Mouse (Mus musculus) layer of hippocampus, adult 9-11 months (tissue): Measurements from ENCODE around the gene Sys1.

Experiments
- DNase-seq: peaks from one replicate; pipeline ENCODE4 v3.0.0; 2022

The Sys1 gene

DNA sequence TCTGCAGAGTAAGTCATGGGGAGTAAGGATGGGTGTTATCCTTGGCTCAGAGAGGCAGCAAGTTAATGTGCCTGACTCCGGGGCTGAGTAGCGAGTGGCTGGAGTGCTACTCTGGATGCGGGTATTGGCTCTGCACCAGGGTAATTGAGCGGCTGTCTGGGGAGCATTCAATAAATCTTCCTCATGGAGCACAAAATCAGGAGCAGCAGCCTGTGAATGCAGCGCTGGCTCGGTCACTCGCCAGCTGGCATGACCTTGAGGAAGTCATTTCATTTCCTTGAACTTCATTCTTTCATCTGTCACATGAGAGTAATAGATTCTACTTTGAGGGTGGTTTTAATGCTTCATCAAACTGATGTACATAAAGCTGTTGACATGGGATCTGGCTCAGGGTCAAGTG lies 43.7 kb downstream of the Sys1 start:
- no peak for DNase-seq

DNA sequence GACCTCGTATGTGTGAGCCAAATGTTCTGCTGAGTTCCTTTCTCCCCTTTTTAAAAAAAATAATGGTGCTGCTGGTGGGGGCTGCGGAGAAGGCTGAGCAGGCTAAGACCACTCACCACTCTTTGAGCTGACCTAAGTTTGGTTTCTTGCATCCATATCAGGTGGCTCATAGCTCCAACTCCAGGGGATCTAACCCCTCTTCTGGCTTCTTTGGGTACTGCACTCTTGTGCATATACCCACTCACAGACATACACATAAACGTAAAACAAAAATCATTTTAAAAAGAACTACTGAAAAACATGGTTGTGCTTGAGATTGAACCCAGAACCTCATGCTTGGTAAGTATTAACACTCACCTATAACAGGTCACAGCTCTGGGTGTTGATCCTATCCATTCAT lies 48.2 kb downstream of the Sys1 start:
- DNase-seq: no peak

DNA sequence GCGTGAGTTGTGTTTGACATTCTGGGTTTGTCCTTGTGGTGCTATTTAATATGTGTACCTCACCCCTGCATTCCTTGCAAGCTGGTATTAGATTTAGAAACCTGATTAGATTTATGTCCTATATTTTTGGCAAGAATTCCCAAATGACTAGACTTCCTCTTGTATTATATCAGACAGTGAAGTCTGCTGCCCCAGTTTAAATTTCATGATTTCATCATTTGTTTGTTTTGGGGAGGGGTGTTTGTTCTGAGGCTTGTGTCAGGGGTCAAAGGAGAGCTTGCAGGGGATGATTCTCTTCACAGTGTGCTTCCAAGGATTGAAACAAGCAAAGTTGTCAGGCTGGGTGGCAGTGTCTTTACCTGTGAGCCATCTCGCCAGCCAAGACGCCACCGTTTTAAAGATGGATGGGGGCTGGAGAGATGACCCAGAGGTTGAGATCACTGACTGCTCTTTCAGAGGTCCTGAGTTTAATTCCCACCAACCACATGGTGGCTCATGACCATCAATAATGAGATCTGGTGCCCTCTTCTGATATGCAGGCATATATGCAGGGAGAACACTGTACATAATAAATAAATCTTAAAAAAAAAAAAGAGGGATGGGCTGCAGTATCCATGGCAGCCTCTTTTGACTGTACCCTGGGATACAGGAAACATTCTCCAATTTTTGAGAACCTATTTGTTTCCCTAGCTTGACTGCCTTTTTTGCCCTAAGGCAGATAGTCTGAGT lies 49.0 kb downstream of the Sys1 start:
- DNase-seq: no peak

DNA sequence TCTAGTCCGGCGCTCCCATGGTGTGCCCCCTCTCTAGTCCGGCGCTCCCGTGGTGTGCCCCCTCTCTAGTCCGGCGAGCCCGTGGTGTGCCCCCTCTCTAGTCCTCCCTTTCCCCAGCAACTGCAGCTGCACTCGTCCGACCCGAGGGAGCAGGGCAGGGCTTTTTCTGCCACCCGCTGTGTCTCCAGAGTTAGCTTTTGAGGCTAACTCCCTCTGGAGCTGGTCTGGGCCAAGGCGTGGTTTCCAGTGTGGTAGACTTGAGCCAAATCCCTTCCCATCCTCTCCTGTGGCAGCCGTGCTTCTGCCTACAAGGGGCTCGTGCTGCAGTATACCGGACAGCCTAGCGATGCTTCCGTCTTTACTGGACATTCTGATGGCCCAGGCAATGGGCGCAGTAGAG lies 51.0 kb downstream of the Sys1 start:
- no peak for DNase-seq

DNA sequence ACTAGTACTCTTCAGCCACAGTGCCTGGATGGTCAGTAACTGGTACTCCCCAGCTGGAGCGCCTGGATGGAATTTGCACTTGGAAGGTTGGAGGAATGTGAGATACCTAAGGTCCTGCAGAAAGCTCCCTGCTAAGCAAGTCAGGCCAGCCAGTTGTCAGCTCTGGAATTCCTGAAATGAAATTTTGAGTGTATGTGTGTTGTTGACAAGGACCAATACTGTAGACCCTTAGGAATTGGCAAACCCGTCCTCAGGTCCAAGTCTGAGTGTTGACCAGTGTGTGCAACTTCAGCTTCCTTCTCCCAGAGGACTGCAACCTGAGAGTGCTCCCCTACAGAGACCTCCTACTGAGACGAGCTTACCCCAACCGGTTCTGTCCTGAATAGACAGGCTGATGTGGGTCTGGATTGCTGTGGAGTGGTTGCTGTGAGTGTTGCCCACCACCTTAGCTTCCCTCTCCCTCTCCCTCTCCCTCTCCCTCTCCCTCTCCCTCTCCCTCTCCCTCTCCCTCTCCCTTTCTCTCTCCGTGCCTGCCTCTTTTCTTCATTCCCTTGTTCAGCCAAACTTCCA lies 53.9 kb downstream of the Sys1 start:
- DNase-seq: no peak

DNA sequence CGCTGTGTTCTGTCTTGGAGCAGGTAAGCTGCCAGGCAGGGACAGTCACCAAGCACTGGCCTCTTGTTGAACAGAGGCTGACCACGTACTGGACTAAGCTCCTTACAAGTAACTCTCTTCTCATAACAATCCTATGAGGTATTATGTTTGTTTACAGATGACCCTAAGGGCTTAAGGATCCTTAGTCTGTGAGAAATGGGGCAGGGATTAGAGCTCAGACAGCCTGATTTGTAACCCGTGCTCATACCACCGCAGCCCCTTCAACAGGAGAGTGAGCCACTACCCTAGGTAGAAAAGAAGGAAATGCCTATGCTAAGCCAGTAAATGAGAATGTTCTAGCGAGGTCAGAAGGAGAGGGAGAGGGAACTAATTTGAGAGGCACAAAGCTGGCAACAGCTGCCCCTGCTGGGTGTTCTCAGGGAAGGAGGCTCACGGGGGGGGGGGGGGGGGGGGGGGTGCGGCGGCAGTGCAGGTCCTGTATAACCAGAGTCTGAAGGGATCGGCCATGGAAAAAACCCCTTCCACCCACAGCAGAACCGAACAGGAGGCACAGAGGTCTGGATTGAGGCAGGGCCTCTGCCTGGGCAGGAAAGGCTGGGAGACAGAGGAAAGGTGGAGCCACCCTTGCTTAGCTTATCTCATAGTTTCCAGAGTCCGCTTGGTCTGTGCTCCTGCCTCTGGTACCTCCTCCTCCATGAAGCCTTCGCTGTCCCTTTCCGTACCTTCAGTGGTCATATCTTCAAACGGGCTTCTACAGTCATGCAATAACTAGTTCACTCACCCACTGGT lies 55.6 kb downstream of the Sys1 start:
- DNase-seq: no peak

DNA sequence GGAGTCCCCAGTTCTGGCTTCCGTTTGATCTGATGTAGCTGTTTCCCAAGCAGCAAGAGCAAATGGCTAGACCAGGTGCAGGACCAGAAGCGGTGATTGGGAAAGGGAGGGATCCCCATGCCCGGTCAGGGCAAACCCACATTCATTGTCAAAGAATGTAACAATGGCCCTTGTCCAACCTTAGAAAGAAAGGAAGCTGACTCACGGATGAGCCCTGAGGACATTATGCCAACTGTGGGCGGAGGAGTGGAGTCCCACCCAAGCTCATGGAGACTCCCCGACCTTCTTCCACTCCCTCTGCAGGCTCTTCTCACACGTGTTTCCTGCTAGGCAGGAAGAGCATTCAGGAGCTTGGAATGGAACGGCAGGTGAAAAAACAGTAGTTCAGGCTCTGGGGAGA lies 56.6 kb downstream of the Sys1 start:
- no peak for DNase-seq

DNA sequence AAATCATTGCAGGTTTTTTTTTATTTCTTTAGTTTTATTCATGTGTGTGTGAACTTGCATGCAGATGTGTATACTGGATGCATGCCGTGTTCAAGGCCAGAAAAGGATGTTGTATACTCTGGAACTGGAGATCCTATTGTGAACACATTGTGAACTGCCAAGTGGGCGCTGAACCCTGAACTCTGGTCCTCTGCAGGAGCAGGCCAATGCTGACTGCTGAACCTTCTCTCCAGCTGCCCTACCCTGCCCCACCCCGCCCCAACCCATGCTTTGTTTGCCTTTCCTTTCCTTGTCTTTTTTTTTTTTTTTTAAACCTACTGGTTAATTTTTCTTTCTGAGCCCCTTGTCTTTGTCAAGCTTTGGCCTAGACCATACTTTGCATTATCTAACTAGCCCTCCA lies 58.2 kb downstream of the Sys1 start:
- no peak for DNase-seq

DNA sequence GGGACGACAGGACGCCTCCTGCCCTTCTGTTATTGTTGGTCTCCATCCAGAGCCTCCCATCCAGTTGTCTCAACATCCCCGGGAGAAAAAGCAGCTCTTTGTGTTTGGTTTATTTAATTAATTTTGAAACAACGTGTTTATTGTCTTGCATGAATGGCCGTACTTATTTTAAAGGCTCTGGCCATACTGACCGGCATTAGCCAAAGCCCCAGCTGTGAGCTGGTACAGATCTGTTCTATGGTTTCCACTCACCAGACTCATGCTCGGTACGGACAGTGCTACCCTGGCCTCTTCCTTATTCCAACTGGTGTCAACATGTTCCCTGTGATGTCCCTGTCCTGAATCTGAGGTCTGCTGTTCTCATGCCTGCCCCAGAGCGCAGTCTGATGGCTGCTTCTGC lies 59.1 kb downstream of the Sys1 start:
- peak; percentile 77 for DNase-seq

GRCm38 (mm10) chr2:164516592-164516991 lies 59.8 kb downstream of the Sys1 start:
- DNase-seq: no peak

- peak; percentile 44 for DNase-seq
These were observed 60.9 kb downstream of the Sys1 start for GRCm38 (mm10) chr2:164517485-164518221.

DNA sequence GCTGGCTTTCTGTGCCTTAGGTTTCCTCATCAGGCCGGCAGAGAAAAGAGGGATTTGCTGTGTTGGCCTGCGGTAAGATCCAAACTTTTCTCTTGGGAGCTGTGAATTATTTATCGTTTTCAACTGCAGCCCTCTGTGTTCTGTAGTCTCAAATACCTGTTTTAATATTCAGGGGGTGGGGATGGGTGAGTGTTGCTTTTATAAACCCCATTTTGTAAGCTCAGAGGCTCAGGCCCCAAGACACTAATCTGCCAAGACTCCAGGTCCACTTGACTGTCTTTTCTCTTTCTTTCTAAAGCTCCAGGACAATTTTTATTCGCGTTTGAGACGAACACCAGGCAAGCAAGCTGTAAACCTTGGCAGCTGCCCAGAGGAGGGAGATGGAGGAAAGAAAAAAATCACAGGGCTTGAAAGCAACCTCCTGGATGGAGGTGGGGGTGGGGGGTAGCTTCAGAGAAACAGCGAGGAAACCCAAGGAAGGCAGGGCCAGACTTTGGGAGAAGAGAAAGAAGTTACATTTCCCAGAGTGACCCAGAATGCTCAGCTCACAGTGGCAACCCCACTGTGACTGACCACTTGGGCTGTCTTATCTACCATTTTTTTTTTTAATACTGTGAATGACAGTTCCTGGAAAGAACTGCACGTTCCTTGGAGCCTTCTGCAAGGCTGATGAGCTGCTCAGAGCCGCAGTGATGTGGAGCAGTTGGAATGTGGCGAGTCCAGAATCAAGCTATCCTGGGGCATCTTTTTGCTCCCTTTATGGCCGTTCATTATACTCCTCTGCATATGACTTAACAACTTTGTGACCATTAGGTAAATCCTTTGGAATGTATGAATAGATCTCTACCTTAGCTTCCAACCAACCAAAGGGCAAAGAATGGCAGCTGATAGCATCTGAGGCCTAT lies 61.8 kb downstream of the Sys1 start:
- no peak for DNase-seq

DNA sequence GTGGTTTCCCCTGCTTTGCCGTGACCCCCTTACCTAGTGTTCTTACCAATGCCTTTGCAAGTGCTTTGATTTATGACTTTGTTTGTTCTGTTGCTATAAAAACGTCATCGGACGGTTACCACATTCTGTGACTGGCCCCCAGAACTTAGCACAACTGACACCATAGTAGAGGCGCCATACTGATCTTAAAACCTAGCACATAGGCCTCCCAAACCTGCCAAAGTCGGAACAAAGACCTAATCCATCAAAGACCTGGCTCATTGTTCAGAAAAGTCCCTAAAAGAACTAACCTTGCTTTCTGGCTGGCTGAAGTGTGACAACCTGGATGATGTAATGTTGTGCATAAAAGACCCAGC lies 62.4 kb downstream of the Sys1 start:
- DNase-seq: no peak

DNA sequence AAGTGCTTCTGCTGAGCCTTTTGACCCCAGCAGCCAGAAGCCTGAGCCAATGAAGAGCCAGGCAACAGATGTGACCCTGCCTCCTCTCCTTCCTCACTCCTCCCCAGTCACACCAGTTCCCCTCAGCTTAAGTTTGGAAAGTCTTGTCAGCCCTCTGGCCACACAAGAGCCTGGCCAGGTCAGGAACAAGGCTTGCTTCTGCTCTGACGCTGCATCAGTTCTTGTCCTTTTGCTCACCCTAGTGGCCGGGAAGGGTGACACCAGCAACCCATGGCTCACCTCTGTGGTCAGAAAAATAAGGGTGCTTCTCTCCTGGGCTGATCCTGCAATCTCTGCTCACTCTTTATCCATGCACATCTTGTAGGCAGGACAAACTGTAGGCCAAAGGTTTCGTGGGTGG lies 64.0 kb downstream of the Sys1 start:
- no peak for DNase-seq

DNA sequence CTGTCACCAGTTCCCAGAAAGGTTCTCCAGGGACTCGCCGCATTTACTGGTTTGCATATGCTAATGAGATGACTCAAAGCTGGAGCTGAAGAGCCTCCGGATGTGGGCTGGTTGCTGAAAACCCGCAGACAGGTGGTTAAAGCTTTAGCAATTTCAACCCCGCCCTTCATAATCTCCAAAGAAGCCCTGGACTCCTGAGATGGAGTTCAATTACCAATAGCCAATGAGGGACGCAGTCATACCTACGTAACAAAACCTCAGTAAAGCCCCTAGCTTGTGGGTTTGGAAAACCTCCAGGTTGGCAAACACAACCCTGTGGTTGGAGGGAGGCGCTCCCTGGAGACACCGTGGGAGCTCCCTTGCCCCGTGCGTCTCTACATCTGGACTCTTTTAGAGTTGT lies 65.1 kb downstream of the Sys1 start:
- DNase-seq: no peak

- DNase-seq: no peak
These were observed 65.5 kb downstream of the Sys1 start for GRCm38 (mm10) chr2:164522280-164522679.

DNA sequence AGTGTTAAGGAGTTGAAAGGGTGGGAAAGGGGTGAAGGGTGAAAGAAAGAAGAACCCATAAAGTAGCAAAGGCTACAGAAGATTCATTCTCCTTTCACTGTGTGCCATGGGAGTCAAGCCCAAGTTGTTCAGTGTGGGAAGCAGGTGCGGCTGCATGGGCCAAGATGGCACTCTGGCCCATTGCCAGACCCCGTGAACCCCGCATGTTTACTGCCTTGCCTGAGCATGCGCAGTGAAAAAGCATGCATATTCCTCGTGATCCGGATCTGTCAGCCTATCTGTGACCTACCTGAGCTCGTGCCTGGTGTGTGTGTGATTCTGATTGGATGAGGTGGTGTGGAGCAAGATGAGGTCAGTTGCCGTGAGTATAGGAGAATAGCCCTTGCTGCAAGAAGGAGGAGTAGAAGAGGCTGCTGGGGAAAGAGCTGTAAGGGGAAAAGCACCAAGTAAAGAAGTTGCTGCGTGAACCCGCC lies 66.6 kb downstream of the Sys1 start:
- no peak for DNase-seq

DNA sequence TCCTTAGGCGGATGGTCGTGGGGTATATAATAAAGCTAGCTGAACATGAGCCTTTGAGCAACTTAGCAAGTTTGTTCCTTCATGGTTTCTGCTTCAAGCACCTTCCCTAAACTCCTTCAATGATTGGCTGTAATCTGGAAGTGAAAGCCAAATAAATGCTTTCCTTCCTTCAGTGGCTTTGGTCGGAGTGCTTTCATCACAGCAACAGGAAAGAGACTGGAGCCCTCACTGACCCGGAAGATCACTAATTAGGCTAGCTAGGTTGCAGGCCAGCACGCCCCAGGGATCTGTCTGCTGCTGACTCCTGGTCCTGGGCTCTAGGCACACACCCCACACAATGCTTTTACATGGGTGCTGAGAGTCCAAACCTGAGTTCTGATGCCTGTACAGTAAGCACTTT lies 71.8 kb downstream of the Sys1 start:
- DNase-seq: no peak
